Mouse (Mus musculus): ENCODE measurements around the gene Urgcp.
A peak's percentile ranks its signal among the peaks of the same experiment; 100 is the strongest.

The Urgcp gene

DNA sequence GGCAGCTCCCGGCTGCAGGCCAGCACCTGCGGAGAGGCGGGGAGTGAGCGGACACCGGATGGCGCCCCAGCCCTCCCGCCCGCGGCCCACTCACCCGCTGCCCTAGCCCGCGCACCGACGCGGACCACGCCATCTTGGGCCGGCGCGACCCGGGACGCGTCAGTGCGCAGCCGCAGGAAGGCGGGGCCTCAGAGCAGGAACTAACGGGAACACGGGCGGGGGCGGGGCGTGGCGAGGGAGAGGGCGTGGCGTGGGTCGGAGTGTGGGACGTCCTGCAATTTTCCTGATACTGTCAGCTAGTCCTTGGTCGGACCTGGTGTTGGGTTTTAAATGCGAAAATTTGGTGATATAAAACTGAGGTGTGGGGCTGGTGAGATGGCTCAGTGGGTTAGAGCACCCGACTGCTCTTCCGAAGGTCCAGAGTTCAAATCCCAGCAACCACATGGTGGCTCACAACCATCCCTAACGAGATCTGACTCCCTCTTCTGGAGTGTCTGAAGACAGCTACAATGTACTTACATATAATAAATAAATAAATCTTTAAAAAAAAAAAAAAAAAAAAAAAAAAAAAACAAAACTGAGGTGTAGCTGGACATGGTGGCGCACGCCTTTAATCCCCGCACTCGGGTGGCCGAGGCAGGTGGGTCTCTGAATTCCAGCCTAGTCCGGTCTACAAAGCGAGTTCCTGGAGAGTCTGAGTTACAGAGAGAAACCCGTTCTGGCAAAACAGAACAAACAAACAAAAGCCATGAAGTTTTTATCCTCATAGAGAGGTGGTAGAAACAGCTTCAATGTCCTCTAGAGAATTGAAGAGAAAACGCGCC, 54.4 kb downstream of the Urgcp start:
- DNase-seq: peak; percentile 84

DNA sequence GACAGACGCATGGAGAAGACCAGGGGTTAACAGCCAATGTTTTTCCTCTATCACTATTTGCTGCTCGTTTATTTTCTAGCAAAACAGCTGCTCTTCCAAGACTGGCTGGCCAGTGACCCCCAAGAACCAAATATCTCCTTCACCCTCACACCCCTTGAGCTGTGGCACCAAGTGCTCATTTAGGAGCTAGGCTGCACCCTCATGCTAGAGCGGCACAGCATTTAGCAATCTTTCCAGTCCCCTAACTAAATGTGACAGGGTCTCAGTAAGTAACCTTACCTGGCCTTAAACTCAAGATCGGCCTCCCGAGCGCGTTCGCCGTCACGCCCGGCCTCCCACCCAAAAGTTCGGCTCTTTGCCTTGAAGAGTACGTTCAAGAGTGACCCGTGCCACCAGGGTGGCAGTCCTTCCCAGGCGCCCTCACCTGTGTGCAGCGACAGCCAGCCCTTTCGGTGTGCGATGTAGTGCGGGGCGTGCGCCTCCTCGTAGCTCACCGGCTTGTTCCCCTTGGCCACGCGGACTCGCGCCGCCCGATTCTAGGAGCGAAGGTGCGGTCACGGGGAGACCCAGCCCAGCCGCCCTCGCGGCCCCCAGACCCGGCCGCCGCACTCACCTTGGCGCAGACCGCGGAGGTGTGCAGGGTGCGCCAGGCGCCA, 55.2 kb downstream of the Urgcp start:
- peak; percentile 57 for DNase-seq

DNA sequence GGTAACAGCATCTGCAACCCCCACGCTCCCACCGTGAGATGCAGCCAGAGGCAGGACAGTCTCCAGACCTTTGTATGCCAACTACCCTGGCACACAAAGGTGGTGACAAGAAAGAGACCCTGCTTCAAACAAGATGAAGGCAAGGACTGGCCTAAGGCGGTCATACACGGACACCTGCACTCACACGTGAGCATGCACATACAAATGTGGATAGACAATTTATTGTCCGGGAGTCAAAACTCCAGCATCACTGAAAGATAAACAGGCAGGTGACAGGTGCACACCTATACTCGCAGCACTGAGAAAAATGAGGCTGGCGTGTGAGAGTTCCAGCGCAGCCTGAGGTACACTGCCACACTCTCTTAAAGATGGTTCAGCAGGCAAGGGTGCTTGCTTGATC, 56.2 kb downstream of the Urgcp start:
- DNase-seq: no peak

DNA sequence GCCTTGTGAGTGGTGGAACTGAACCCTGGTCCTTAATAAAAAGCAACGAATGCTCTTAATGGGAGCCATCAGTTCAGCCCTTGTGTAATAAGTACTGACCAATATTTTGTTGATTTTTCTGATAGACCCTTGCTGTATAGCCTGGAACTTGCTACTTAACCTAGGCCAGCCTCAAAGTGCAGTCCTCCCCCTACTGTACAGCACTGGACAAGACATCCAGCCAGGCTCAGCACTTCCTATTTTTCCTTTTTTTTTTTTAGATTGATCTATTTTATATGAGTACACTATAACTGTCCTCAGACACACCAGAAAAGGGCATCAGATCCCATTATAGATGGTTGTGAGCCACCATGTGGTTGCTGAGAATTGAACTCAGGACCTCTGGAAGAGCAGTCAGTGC, 58.8 kb downstream of the Urgcp start:
- no peak for DNase-seq

DNA sequence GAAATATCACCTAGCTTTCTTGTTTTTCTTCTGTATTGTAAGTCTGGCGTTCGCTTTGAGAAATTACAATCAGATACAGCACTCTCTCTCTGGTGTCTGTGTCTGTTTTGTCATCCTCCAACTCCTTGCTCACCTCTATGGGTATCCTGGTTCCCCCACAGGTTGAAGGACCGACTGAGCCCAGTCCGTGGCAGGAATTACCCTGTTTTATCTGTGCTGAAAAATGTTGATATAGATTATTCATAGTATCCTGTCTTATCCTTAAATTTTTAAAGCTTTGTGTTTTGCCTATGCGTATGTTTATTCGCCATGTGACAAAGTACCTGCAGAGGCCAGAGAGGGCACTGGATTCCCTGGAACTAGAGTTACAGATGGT, 59.2 kb downstream of the Urgcp start:
- DNase-seq: no peak

DNA sequence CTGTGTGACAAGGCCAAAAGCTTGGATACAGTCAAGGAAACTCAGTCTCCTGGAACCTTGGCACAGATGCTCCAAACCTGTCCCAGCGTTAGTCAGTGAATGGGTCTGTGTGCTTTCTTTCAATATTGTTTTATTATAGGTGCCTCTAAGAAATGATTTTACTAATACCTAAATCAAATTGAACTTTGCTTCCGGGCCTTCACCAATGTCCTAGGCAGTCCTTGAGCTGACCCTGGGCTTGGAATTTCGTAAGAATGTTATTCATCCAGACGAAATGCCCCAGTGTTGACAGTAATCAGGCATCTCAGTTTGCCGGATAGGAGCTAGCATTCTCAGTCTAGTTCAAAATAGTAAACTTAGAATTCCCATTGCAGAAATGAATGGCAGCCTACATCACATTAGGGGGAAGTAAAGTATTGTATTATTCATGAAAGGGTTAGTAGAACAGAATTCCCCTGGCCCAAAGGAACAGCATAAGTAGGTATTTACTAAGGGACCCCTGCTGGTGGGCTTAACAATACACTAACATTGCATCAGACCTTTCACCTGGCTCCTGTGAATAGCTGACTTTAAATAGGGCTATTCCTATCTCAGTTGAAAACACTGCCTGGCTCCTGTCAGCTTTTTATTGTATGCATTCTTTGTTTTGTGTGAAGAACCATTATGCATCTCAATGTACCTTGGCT, 59.8 kb downstream of the Urgcp start:
- DNase-seq: no peak

DNA sequence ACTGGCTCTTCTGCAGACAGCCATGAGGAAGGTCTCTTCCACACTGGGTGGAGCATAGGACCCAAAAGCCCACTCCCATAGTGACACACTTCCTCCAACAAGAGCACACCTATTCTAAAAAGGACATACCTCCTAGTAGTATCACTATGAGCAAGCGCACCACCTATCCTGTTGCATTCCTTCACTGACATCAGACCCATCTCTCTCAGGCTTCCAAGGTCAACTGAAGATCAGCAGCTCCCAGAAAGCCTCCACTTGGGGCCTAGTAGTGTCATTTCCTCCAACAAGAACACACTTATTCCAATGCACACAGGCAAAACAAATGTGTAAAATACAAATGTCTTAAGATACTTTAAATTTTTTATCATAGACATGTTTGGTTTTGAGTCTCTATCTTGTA, 60.4 kb downstream of the Urgcp start:
- DNase-seq: no peak

DNA sequence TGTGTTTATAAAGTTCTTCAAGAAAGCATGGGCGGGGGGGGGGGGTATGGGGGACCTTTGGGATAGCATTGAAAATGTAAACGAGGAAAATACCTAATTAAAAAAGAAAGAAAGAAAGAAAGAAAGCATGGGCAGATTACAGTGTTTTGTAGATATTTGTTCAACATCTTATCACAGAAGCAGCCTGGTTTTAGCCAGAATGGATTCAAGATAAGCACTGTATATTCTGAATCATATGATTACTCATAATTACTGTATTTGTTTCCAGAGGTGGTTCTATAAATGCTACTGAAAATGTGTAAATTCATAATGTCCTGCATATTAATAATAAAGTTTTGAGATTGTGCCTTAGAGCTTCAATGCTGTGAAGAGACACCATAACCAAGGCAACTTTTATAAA, 60.9 kb downstream of the Urgcp start:
- no peak for DNase-seq

DNA sequence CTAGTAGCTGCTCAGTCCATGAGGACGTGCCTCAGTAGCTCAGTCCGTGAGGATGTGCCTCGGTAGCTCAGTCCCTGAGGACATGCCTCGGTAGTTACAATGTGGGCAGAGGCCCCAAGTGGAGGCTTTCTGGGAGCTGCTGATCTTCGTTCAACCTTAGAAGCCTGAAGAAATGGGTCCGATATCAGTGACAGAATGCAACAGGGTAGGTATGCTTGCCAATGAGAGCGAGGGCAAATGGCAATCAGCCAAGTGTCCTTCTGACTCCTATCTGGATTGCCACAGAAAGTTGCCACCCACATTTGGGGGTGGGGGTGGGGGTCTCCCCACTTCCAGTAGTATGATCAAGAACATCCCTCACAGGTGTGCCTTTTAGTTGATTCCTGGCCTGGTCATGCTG, 61.4 kb downstream of the Urgcp start:
- no peak for DNase-seq

DNA sequence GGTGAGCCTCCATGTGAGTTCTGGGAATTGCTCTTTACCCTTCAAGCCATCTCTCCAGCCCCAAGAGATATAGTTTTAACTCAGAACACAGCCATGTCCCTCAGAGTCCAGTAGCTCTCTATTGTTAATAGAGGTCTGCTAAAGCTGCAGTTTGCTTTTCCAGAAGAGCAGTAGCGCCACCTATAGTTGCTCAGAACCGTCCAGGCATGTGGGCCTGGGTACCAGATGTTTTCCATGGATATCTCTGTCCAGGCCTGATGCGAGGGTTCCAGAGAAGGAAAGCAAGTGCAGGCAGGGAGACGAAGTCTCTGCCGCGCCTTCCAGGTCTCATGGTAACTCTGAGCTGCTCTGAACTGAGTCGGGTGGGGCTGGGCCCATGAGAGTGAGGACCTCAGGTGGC, 70.4 kb downstream of the Urgcp start:
- DNase-seq: no peak

DNA sequence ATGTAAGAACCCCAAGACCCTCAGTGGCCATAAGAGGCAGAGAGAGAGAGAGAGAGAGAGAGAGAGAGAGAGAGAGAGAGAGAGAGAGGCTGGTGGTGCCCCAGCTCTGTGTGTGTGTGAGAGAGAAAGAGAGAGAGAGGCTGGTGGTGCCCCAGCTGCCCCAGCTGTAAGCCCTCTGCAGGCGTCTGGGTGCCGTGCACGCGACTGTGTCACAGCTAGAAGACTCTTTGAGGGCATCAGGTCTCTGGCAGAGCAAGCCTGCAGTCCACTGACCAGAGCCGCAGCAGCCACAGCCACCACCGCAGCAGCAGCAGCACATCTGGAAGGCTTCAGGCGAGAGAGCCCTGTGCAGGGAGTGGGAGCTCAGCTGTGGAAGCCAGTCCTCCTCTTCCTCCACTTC, 77.9 kb downstream of the Urgcp start:
- DNase-seq: no peak

DNA sequence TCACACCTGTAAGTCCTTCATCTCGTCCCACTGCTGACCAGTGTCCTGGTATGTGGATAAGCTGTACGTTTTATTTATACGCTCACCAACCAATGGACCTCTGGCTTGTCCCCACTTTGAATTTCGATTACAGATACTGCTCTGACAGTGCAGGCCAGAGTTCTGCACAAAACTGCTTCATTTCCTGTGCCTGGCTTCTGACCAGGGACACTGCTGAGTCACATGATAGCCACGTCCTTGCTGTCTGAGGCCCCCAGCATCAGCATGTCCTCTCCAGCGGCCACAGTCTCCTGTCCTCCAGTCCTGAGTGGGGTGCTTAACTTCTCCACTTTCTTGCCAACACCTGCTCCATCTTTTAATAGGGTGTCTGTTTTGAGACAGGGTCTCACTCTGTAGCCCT, 79.6 kb downstream of the Urgcp start:
- DNase-seq: no peak

Measured in cerebellum, adult 8-10 months (tissue).